Mouse (Mus musculus) kidney, adult 8-10 months (tissue): ENCODE measurements at regions not wholly inside any gene's neighbourhood (a gene's known extent, or its start where the extent isn't known, plus 50 kb on each side); places are given as distances from the start of the nearest gene placed in this dataset.

Experiments
- DNase-seq, 2 experiments: peaks; one replicate each; pipeline ENCODE4 v3.0.0; 2022

DNA sequence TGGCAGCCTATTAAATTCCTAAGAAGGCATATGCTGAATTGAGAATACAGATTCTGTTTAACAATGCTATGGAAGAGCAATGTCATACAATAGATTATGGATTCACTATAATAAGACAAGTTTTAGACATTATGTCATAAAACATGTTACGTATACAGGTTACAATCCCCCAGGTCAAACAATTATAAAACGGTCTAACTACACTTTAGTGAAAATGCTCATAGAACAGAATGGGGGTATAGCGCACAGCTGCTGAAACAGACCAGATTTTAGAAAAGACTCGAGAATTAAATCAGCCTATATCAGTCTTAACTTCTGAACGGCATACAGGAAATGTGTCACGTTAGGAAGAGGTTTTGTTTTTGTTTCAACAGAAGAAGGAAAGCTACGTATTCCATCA lies 660.5 kb upstream of the Sel1l start:
- no peak for DNase-seq

DNA sequence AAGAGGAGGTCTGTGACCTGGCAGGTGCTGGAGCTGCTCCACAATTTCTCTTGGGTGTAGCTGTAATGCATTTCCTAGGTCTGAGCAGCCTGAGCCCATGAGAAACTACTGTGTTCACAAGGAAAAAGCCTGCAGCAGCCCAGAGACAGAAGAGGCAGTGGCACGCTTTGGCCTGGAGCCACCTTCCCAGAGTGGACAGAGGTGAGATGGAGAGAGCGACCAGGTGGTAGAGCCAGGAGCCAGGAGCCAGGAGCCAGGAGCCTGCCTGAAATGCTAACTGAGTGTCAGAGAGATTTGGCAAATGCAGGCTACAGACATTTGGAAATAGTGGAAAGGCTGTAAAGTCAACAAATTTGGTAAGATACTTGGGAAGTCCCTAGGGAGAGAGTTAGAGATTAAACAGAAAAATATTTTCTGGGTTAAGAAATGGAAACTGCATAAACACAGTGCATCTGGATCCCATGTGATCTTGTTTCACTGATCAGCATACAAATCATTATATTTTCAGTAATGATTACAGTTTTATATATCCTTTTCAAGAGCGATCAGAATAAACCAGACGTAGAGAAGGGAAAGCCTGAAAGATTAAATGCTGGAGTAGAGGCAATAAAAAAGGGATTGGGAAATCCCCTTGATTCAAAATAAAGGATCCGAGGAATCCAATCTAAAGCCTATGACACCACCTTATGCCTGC lies 660.0 kb upstream of the Sel1l start:
- no peak for DNase-seq

DNA sequence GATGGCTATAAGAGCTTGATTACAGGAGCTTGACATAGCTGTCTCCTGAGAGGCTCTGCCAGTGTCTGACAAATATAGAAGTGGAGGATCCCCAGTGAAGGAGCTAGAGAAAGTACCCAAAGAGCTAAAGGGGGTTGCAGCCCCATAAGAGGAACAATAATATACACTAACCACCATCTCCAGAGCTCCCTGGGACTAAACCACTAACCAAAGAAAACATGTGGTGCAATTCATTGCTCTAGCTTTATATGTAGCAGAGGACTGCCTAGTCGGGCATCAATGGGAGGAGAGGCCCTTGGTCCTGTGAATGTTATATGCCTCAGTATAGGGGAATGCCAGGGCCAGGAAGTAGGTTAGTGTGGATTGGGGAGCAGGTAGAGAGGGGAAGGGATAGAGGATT lies 635.0 kb upstream of the Sel1l start:
- DNase-seq: no peak

DNA sequence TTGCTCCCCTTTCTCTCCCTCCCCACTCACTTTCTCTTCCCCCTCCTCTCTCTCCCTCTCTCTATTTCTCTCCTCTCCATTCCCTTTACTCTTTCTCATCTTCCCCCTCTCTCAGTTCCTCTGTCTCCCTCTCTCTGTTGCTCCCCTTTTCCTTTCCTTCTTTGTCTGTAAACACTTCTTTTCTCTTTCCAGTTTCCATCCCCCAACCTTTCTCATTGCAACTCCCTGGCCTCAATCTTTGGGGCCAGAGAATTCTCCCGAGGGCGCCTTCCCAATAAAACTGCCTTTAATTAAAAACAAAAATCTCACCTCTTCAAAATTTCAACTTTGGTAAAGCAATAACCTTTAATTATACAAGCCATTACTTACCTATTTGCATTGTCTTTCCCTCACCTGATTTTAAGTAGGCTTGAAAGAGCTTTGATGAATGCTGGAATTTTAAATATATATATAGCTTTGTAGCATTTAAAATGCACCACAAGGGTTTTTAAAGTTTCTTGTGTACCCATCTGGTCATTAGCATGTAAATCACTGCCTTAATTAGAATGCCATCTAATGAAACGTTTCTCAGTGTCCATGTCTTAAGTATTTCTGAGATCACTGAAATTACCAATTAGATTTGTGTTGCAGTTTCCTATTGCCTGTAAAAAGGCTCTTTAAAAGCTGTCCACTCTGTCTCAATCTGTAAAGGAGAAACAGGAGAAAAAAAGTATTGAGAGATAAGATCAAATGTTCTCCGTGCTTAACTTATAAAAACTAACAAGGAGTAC lies 625.5 kb upstream of the Sel1l start:
- DNase-seq: no peak

DNA sequence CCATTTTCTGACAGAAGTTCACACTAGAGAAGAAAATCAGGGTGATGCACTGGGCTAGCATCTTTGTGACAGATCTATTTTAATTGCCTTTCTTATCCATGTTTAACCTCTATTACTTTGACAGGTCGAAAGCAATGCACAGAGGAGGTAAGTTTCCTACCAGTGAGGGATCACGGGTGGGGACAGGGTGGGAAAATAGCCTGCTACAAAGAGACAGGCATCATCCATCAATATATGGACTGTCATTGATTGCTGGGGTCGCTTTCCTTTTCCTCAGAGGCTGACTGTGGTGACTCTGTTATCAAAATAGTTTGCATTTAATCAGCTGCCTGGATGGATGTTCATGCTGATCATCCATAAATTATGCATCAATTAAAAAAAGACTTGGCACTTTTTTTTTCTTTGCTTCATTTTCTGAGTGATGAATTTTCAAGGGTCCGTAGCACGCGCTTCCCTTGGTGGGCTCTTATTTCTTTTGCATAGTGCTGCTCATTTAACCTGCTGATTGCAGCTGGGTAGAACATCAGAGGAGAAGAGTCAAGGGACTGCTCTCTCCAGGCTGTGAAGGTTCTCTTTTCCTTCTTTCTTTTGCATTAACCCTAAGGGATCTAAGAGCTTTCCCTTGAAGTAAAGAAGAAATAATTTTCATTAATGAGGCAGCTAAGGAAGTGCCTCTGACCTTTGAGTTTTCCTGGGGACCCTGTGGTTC lies 602.3 kb upstream of the Sel1l start:
- DNase-seq: no peak

DNA sequence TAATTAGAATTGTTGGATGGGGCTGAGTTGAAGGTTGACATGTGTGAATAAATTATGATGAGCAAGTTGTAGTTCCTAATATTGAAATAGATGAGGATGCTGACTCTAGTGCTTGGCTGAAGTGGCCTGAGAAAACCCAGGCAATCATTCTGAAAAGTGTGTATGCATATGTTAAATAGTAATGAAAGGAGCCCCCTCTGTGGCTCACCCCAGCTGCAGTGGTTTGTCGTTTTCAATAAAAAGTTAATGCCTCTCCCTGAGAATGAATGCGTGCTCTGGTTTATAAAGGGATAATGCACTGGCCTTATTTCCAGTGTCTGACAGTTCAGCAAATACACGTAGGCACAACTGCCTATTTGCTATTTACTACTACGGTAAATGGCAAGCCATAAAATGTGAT lies 569.5 kb upstream of the Sel1l start:
- no peak for DNase-seq

DNA sequence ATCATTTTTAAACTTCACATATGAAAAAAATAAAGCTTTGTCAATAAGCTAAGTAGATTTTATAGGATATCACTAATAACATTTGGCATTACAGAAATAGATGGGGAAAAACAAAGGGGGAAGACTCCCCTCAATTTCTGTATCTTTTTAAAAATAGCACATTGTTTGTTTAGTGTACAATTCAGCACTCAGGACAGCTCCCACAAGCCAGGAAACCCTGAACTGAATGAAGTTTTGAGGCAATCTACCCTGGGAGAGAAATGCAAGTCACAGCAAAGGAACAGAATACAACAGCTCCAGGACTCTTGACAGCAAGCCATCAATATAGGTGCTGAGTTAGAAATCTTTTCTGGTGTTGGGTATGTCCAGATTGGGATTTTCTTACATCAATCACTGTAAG lies 556.5 kb upstream of the Sel1l start:
- DNase-seq: no peak

DNA sequence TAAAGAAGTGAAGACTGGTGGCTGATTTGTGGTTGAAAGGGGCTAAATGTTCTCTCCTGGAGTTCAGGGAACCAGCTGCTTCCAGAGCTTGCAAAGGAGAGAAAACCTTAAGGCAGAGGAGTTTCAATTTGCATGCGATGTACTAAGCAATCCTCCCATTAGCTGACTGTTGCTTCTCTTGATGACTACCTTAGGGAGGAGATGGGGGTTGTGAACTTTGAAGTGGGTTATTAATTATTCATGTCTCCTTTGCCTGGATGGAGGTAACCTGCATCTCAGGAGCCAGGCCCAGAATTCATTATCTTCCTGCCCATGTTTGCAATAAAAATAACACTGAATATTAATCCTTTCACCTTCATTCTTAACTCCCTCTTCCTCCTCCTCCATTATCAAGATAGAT lies 552.0 kb upstream of the Sel1l start:
- no peak for DNase-seq

DNA sequence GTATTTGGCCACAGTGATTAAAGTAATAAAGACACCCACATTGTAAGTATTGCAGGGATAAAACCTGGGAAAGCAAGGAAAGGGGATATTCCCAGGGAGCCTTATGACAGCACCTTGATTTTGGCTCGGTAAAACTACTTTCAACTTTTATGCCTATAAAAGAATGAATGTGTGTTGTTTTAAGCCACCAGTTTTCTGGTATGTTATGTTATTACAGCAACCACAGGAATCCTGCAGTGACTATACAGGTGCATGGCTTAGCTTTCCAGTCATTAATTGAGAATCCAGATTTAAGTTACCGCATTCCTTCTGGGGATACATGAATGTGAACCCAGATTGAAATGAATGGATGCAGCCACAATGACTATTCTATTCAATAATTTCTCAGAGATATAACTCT lies 537.2 kb upstream of the Sel1l start:
- no peak for DNase-seq

DNA sequence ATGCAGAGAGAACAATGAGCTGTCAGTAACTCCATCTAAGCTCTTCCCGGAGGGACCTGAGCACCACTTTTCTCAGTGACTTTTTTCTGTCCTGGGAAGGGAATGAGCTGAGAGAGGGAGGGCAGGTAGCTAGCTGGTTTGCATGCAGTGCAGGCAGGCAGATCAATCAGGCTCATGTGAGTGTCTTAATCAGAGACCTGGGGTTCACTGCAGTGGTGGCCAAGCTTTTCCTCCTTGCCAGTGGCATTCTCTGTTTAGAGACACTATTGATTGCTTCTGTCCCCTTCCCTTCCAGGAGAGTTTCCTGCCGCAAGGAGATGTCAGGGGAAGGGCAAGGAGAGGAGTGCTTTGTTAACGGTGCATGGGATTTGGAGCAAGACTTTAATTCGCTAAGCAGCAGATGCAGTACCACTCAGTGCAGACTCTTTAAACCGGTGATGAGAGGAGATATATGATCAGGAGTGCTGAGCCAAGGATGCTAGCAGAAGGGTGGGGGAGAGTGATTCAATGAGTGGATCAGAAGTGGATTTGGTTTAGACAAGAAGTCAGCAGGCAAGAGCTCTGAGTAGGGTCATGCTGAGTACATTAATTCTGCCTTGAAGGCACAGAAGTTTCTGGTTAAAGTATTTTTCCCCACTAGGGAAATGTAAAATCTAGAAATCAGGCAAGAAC lies 535.4 kb upstream of the Sel1l start:
- no peak for DNase-seq

DNA sequence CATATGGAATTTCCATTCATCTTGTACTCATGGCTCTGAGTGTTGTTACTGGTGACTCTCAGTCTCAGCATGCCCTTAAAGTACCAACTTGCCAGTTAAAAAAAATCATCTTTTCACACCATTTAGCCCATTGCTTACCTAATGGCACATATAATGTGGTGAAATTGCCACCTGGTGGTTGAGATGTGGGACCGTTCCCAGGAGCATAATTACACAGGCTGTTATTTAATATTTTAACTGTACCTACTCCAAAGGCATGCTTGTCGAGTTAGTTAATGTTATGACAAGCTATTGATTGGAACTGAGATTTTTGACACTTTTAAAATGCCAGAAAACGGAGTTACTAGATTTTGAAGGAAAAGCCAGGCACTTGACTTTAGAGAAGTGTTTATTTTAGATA lies 530.2 kb upstream of the Sel1l start:
- DNase-seq: no peak

DNA sequence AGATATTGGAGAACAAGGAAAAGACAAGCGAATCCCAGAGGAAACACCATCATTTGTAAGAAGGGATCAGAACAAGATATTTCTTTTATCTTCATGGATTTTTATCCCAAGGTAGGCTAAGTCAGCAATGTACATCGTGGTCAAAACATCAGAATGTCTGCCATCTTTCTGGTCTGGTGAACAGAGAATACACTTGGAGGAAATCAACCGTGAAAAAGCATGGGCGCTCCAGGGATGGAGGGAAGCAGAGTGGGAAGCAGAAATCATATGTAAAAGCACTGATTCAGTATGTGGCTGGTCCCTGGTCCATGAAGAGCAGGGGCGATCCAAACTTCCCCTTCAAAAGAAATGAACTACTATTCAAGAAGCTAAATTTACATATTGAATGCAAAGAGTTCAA lies 517.0 kb upstream of the Sel1l start:
- no peak for DNase-seq

DNA sequence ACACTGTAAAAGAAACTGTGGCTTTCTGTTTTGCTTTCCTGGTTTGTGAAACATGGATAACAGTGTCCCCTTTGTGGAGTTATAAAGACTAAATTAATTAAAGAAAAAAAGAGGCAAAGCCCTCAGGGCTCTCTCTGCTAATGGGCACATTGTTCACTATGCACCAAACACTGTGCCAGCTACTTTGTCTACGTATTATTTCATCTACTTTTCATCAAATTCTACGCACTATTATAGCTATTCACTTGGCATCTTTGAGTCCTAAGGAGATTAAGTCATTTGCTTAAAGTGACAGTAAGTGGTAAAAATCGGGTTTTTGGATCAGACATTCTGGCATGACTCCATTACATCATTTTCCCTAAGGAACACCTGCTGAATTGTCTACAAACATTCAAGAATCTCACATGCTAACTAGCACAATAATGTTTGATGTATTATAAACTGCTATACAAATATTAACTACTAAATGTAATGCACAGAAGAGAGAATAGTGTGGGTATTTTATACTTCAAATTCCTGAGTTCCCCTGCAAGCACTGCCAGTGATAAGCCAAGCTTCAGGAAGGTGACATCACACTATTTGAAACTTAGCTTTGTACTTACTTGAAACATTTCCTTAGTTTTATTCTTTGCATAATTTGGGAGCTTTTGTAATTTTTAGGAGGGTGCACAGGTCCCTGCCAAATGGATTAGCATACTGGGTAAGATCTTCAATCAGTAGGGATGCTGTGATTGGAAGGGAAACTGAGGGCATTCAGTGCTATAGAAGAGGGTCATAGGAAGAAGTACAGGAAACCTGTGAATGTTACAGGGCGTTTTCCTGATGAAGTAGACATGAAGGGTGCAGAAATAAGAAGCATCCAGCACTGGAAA lies 504.7 kb upstream of the Sel1l start:
- DNase-seq: no peak

DNA sequence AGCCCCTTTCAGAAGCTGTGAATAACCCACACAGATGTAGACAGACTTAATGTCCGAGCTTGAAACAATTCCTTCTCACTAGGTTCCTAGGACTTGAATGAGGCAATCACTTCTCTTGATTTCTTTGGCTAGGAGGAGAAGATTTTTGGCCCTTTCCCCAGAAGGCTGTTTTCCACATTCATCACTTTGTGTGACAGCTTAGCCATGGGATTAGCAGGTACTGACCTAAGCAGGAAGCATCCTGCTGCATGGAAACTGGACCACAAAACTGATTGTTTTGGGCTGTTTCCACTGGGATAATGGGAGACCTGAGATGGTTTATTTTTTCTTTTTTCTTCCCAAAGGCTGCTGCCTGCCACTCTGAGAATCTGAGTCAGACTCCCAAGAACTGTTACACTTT lies 469.3 kb upstream of the Sel1l start:
- DNase-seq: no peak

DNA sequence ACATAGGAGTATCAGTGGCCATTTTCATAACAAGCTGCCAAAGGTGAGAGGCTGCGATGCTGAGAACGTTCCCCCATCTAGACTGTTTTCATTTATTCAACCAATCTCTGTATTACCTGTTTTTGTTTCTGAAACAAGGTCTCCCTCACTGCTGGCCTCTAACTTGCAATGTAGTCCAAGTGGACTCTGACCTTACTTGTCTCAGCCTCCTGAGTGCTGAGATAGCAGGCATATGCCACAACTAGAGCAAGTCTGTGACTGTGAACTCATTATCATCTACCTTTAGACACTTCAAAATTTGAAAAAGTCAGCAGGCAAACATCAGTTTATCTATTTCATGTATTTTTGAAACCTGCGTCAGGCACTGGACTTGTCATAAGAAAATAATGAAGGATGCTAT lies 468.7 kb upstream of the Sel1l start:
- no peak for DNase-seq

DNA sequence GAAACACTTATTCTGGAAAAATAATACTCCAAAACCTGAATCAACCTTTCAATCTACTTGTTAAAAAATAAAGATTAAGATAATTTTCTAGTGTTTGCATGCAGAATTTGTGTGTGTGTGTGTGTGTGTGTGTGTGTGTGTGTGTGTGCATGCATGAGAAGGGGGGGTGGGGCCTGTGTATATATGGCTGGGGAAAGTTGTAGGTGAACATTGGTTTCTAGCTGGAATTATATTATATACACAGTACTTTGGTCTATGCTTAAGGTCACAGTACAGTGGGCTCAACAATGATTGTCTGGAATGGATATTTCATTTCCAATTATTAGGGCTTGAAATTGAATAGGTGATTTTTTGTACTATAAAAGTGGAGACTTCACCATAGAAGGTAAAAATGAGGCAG lies 467.3 kb upstream of the Sel1l start:
- DNase-seq: no peak

DNA sequence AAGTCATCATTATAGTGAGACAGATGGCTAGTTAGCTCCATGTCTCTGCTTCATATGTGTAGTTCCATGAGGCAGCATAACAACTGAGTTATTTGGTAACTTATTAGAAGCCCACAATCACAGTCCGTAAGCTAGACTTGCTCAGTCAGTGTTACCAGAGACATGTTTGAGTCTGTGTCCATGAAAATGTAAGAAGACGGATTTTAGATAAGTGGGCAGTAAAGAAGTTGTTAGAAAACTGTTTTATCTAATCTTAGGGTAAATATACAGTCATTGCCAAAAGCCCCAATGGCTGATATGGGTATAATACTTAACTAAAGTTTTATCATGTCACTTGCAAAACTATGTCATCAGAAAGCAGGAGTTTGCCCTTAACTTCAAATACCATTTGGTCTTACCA lies 466.9 kb upstream of the Sel1l start:
- no peak for DNase-seq

DNA sequence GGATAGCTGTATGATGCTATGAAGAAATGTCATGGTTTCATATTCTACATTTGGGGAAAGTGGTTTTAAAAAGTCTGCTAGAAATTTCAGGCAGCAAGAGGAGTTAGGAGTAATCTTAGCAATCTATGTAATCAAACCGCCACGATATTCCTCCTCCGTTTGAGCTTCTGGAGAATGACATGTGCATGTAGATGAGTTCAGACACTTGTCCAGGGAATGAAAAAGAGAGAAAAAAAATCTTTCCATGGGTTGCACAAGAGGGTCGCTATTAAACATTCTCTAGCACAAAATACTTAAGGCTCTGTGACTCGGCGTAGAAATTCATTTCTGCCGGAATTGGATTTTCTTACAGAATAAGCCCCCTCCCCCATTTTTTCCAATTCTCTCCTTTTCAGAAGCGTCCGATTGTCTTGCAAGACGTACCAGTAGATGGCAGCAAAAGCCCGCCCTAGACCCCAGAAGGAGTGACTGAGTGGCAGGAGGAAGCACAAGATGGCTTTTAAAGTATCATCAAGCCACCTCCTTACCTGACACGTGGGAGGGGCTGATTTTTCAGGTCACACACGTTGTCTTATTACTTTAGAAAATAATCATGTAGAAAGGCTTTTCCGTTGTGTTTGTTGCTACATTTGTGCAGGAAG lies 454.1 kb upstream of the Sel1l start:
- DNase-seq: peak; percentile 5 to 39

DNA sequence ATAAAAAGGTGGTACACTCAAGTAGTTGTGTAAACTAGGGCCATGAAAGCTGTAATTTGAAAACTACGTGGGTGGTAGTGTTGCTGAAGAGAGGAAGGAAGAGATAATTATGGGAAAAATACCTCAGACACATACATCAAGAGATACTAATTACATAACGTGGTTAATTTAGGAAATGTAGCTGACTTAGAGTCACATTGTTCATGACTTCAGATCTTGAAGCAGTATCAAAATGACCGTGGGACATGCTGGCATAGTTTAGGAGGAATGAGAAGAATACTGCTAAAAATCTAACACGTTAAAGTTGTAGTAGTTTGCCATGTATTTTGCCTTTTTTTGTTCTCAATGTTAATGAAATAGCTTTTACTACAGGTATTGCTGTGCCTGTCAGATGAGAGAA lies 445.9 kb upstream of the Sel1l start:
- no peak for DNase-seq

DNA sequence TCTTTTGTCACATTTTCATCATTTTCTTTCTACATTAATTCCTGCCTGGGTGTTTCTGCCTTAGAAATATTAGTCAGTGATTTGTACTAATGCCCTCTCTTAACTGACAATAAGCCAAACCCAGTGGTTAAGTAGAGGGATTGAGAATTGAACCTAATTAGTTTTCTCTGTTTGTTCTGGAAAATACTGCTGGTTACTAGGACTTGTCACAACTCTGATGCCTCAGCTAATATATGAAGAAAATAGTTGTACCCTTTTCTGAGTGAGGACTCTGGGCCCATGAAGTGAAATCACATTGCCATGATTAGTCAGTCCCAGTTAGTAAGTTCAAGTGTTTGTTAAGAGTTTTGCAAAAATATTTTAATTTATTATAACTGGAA lies 444.4 kb upstream of the Sel1l start:
- no peak for DNase-seq

DNA sequence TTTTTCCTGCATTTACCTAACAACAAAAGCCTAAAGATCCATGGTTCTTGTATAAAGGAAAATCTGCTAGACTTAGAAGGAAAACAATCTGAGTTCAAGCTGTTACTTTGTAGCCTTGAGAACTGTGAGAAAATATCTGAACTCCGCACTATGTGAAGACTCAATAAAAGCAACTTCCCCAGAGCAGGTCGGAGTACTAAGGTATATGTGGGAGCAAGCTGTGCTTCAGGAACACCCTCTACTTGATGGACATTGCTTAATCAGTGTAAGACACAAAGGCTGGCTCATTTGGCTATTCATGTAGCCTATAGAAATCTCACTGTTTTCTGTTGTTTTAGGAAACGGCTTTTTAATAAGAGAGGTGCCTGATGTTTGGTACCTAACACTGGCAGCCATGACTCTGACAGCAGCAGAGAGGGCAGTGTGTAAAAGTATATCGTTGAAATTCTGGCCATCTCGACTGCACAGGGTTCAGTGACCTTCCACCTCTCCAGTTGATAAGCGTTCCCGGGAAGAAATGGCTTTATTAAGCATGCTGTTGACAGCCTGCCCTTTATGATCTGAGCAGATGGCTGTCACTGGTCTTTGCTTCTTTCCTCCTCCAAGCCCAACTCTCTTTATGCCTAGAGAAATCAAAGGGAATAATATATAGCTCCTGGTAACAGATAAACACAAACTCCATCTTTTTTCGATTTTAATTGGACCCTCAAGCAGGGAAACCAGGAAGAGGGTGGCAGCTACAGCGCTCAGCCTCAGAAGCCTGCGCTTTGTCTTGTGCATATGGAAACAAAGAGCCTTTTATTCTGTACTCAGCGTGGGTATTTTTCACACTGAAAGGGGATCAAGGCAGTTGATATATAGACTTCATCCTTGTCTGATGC lies 443.7 kb upstream of the Sel1l start:
- no peak for DNase-seq
